Mouse (Mus musculus) E14TG2a.4 (cell line): ENCODE results near the gene Spred2.

Experiments used
- H3K27me3 ChIP-seq: 2 replicates; pipeline ENCODE4 v1.6.1; 2014; ENCODE audit warnings: low read length, control low read depth; ENCODE audit not compliant: insufficient read depth
- H3K36me3 ChIP-seq: 2 replicates; pipeline ENCODE4 v1.6.1; 2014; ENCODE audit warnings: low read length, control low read depth; ENCODE audit not compliant: insufficient read depth
- H3K4me1 ChIP-seq: replicated peaks from 2 replicates; pipeline ENCODE4 v1.6.1; 2014; ENCODE audit warnings: low read depth, low read length, control low read depth
- H3K4me3 ChIP-seq: replicated peaks from 2 replicates; pipeline ENCODE4 v1.5.1; 2014; ENCODE audit warnings: mild to moderate bottlenecking, low read length
- H3K9me3 ChIP-seq: 2 replicates; pipeline ENCODE4 v1.6.1; 2014; ENCODE audit warnings: low read length, control low read depth
- CTCF ChIP-seq: conservative IDR thresholded peaks from 2 replicates; pipeline ENCODE4 v1.5.1; 2014; ENCODE audit warnings: low read length
- NANOG ChIP-seq: IDR thresholded peaks from 2 replicates; pipeline ENCODE4 v1.6.1; 2014; ENCODE audit warnings: borderline replicate concordance, low read length, mixed read lengths
- POU5F1 ChIP-seq: IDR thresholded peaks from 2 replicates; pipeline ENCODE4 v1.6.1; 2014; ENCODE audit warnings: low read length, borderline replicate concordance

The Spred2 gene

DNA sequence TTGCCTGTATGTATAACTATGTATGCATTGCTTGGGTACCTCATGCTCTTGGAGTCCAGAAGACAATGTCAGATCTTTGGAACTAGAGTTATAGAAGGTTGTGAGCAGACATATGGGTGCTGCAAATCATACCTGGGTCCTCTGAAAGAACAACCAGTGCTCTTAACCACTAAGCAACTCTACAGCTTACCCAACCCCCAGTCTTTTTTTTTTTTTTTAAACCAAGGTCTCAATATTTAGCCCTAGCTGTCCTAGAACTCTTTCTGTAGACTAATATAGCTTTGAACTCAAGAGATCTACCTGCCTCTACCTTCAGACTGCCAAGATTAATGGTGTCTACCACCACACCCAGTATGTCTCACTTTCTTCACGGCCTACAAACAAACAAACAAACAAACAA is 2.5 kb upstream of the Spred2 start:
- Histone ChIP-seq H3K4me1 (peaks cover 65% of the 10 kb centered on the region), H3K9me3 (no peaks in the 10 kb centered on the region), H3K36me3 (peaks cover 5% of the 10 kb centered on the region), H3K4me3 (no peak overlapping the region), H3K27me3 (no peaks in the 10 kb centered on the region)
- TF ChIP-seq POU5F1, result no peak
- no peak for TF ChIP-seq CTCF
- TF ChIP-seq NANOG, result no peak

DNA sequence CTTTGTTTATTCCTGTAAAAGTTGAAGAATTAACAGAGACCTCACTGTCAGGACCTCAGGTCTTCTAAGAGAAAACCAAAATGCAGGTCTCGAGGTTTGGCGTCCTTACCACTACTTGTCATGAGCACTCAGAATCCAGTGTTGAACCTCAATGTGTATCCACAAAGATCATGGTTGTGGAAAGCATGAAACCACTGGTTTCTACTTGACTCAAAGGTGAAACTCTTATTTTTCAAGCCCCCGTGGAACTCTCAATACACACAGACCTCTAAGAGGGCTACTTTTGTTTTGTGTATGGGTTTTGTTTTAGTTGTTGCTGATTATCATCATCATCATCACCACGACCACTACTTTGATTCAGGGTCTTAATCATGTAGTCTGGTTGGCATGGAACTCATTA is 2.0 kb upstream of the Spred2 start:
- TF ChIP-seq NANOG (no peak), POU5F1 (no peak)
- Histone ChIP-seq H3K27me3 (no peaks in the 10 kb centered on the region), H3K4me1 (peaks cover 65% of the 10 kb centered on the region), H3K36me3 (peaks cover 9% of the 10 kb centered on the region), H3K4me3 (no peak overlapping the region), H3K9me3 (no peaks in the 10 kb centered on the region)

DNA sequence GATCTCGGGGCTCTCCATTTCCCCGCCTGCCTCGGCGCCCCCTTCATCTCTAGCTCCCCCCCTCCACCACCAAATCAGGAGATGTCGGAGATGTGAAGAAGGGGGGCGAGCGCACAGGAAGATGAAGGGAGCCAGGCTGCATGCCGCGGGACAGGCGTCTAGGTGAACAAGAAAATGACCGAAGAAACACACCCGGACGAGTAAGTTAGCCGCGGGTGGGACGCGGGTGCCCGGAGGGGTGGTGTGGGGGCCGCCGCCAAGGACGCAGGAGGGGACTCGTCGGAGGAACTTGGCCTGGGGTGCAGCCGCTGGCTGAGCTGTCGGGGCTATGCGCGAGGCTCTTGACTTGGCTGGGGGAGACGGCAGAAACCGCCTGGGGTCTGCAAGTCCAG is 578 bp downstream of the Spred2 start:
- Histone ChIP-seq H3K4me1 (peaks cover 70% of the 10 kb centered on the region), H3K4me3 (peak overlapping the region; percentile 100), H3K27me3 (no peaks in the 10 kb centered on the region), H3K9me3 (no peaks in the 10 kb centered on the region), H3K36me3 (peaks cover 32% of the 10 kb centered on the region)
- TF ChIP-seq CTCF, result no peak
- no peak for TF ChIP-seq NANOG
- no peak for TF ChIP-seq POU5F1

DNA sequence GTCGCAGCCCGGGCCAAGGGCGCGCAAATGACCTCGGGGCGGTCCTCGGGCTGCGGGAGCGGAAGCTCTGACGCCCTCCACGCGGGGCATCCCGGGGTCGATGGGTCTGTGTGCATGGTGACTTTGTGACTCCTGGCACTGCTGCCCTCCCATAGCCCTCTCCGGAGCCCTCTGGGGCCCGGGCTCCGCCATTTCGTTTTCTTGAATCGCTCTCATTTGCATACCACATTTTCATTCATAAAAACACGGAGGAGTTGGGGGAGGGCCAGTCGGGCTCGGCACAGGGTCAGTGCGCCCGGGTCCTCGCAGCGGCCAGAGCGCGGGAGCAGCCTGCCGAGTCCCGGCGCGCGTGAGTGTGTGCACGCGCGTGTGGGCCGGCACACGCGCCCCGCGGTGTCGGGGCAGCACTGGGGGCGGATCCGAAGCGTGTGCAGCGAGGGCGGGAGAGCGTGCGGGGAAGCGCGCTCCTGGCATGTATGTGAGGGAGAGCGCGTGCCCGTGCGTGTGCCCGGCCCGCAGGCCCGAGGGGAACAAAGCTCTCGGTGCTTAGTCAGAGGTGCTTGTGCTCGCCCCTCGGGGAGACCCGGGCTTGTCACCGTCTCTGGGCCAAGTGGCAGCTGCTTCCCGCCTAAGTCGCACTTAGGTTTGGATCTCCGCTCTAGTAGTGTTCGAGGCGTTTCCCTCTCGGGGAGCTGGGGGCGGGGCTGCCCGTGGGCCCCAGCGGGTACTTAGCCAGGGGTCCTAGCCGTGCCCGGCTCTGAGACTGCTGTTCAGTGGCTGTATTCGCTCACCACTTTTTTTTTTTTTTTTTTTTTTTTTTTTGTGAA is 1.2 kb downstream of the Spred2 start:
- H3K9me3 ChIP-seq, result no peaks in the 10 kb centered on the region
- peak overlapping the region; percentile 100 for H3K4me3 ChIP-seq
- H3K4me1 ChIP-seq, result peaks cover 76% of the 10 kb centered on the region
- no peaks in the 10 kb centered on the region for H3K27me3 ChIP-seq
- no peak for TF ChIP-seq NANOG
- no peak for TF ChIP-seq POU5F1
- no peak for TF ChIP-seq CTCF
- H3K36me3 ChIP-seq, result peaks cover 38% of the 10 kb centered on the region

DNA sequence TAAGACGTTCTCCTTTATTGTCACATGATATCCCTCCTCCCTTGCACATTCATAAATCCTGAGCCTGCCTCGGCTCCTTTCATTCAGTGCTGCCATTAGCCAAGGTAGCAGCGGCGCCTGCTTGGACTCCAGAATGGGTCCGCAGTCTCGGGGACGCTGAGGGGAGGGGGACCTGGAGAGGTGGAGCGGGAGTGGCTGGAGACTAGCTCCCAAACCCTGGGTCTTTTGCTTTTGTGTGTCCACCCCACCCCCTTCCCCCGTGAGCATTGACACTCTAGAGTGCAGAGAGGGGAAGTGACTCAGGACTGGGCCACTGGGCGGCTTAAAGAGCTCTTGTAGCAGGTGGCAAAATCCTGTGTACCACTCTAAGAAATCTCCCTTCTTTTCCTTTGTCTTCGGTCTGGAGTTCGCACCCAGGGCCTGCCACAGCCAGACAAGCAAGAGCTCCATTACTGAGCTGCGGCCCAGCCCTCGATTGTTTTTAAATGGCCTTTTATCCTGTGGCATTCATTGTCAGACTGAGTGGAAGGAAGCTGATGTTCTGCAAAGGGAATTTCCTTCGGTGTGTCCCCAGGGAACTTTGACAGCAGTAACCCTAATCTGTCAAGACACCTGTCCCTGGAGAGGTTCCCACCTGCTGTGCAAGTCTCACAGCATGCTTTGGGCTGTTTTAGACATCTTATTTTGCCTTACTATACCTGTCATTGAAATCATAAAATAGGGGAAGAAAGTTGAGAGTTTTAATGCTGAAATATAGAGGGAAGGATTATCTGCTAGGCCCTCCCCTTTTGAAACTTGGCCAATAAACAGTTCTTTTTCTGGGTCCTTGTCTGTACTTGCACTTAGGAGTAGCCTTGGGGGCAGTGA is 2.0 kb downstream of the Spred2 start:
- H3K36me3 ChIP-seq, result peaks cover 45% of the 10 kb centered on the region
- no peaks in the 10 kb centered on the region for H3K9me3 ChIP-seq
- no peaks in the 10 kb centered on the region for H3K27me3 ChIP-seq
- peak overlapping the region; percentile 100 for H3K4me3 ChIP-seq
- TF ChIP-seq NANOG (no peak), POU5F1 (no peak), CTCF (no peak)
- peaks cover 78% of the 10 kb centered on the region for H3K4me1 ChIP-seq

DNA sequence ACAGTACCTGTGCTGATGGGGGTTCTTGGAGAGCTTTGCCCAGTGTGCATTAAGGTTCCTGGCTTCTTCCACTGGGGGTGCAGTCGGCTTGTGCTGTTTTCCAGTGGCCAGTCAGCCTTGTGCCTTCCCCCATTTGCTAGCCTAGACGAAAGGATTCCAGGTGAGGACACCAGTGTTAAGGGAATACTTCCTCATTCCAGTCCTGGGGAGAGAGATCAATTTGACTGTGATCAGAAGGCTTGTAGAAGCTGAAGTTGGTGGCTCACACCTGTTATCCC is 2.6 kb downstream of the Spred2 start:
- H3K36me3 ChIP-seq, result peaks cover 51% of the 10 kb centered on the region
- H3K9me3 ChIP-seq, result no peaks in the 10 kb centered on the region
- H3K27me3 ChIP-seq, result no peaks in the 10 kb centered on the region
- peak overlapping the region; percentile 100 for H3K4me3 ChIP-seq
- peaks cover 78% of the 10 kb centered on the region for H3K4me1 ChIP-seq
- no peak for TF ChIP-seq NANOG
- no peak for TF ChIP-seq CTCF
- TF ChIP-seq POU5F1, result no peak

DNA sequence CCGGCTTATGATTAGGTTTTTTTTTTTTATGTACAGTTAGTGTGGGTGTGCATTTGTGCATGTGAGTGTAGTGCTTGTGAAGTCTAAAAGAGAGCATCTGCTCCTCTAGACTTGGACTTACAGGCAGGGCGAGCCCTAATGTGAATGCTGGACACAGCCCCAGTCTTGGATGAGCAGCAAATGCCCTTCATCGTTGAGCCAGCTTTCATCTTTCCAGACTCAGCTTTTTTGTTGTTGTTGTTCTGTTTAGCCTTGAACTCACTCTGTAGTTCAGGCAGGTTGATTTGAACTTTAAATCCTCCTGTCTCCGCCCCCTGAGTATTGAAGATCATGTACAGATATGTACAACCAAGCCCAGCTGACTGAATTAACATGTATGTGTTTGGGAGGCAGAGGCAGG is 4.5 kb downstream of the Spred2 start:
- H3K4me1 ChIP-seq, result peaks cover 76% of the 10 kb centered on the region
- no peaks in the 10 kb centered on the region for H3K9me3 ChIP-seq
- no peak for TF ChIP-seq POU5F1
- no peak for TF ChIP-seq CTCF
- H3K27me3 ChIP-seq, result no peaks in the 10 kb centered on the region
- no peak overlapping the region for H3K4me3 ChIP-seq
- H3K36me3 ChIP-seq, result peaks cover 62% of the 10 kb centered on the region

DNA sequence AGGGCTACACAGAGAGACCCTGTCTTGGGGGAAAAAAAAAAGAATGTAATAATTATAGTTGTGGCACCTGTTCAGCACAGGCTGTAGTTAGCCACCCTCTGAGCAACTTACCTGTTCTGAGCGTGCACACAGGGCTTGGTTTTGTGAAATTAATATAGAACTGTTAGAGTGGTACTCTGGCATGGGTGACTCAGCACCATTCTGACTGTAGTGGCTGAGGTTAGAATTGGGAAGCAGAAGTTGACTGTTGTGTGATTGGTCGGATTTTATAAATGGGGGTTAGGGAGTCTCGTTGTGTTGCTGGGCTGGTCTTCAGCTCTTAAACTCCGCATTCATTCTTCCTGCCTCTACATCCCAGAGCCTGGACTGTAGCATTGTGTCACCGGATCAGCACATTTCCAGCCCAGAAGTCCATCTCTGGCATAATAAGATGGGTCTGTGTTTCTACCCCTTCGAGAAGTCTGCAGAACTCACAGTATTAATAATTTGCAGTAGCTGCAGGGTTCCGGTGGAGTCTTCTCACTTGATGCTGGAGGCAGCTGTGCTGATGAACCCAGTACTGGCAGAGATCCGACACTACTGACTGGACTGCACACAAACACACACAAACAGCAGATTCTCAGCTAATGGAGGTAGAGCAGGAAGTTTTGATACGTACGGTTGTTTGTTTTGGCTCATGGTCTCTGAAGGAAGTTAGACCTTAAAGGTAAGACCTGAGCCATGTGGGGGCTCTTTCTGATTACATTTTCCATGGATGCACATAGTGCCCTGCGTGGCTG is 5.1 kb downstream of the Spred2 start:
- Histone ChIP-seq H3K4me1 (peaks cover 81% of the 10 kb centered on the region), H3K4me3 (no peak overlapping the region), H3K36me3 (peaks cover 68% of the 10 kb centered on the region), H3K27me3 (no peaks in the 10 kb centered on the region), H3K9me3 (no peaks in the 10 kb centered on the region)
- TF ChIP-seq POU5F1 (no peak), CTCF (no peak), NANOG (no peak)
